Mouse (Mus musculus) olfactory bulb, adult 2 months (tissue): ENCODE data around the gene Olfr70.

Experiments used
- CTCF ChIP-seq: fragments of 200-500 bp; IDR thresholded peaks from 2 replicates; pipeline ENCODE4 v1.5.1; 2012; ENCODE audit warnings: low read depth, mild to moderate bottlenecking, low read length, moderate library complexity; ENCODE audit not compliant: insufficient read depth
- POLR2A ChIP-seq: fragments of 200-500 bp; IDR thresholded peaks from 2 replicates; pipeline ENCODE4 v1.6.1; 2012; ENCODE audit warnings: mild to moderate bottlenecking, low read depth, low read length, moderate library complexity; ENCODE audit not compliant: insufficient read depth

- no peak for TF ChIP-seq CTCF
- TF ChIP-seq POLR2A: no peak
These were observed 44.6 kb upstream of the Olfr70 start for GRCm38 (mm10) chr4:43745187-43745586.
